Mouse (Mus musculus) bone marrow macrophage, adult 2 months (primary cell): ENCODE results near the gene Olfr1290. TPM values are rescaled to one million over a fixed set of nuclear protein-coding genes. Genes with fewer than 3 reads are reported as not detected.

Experiments
- H3K27ac ChIP-seq: 2 replicates; pipeline ENCODE4 v1.5.1; 2012; ENCODE audit warnings: low read depth, low read length; ENCODE audit not compliant: insufficient read depth
- H3K4me1 ChIP-seq: 2 replicates; pipeline ENCODE4 v1.6.1; 2012; ENCODE audit warnings: low read length; ENCODE audit not compliant: control insufficient read depth, insufficient read depth
- H3K4me3 ChIP-seq: 2 replicates; pipeline ENCODE4 v1.5.1; 2012; ENCODE audit warnings: mild to moderate bottlenecking, low read length, moderate library complexity; ENCODE audit not compliant: insufficient read depth
- CTCF ChIP-seq: IDR thresholded peaks from 2 replicates; pipeline ENCODE4 v1.5.1; 2012; ENCODE audit warnings: low read depth, mild to moderate bottlenecking, low read length, moderate library complexity
- POLR2A ChIP-seq: IDR thresholded peaks from 2 replicates; pipeline ENCODE4 v1.6.1; 2012; ENCODE audit warnings: mild to moderate bottlenecking, low read depth, low read length, borderline replicate concordance
- polyA plus RNA-seq: library from polyadenylated mRNA; stranded (reverse); fragments of >200 nt; gene quantifications from 2 replicates; pipeline ENCODE4 v1.2.4, GENCODE M21; 2012; ENCODE audit not compliant: missing spikeins, insufficient read depth, insufficient read length

The Olfr1290 gene
- polyA plus RNA-seq, result not detected in 2 replicates

- H3K4me3 ChIP-seq, result no peak within 1 kb of the TSS
- TF ChIP-seq POLR2A (no peak), CTCF (no peak)
- no peak within 1 kb of the TSS for H3K27ac ChIP-seq
- no peaks in the 10 kb centered on the region for H3K4me1 ChIP-seq
Measured at GRCm38 (mm10) chr2:111493729-111494128, at the start of gene Olfr1290. Gene Olfr1290 (minus strand): TSS chr2:111493829.

- H3K27ac ChIP-seq, result no peak within 1 kb of the TSS
- H3K4me3 ChIP-seq, result no peak within 1 kb of the TSS
- TF ChIP-seq POLR2A, result no peak
- no peak for TF ChIP-seq CTCF
- H3K4me1 ChIP-seq, result no peaks in the 10 kb centered on the region
Measured at GRCm38 (mm10) chr2:111540191-111540590, 46.6 kb upstream of the Olfr1290 start, which contains the start of gene Olfr1294. Gene Olfr1294 (minus strand): TSS chr2:111540291.

- H3K27ac ChIP-seq, result no peak within 1 kb of the TSS
- no peak within 1 kb of the TSS for H3K4me3 ChIP-seq
- H3K4me1 ChIP-seq, result no peaks in the 10 kb centered on the region
- TF ChIP-seq POLR2A, result no peak
Measured at GRCm38 (mm10) chr2:111524903-111525302, 31.3 kb upstream of the Olfr1290 start, which contains the start of gene Olfr1293-ps. Gene Olfr1293-ps (plus strand): TSS chr2:111525203.

GRCm38 (mm10) chr2:111517451-111517850, 23.8 kb upstream of the Olfr1290 start:
- Histone ChIP-seq H3K27ac (no peak overlapping the region), H3K4me3 (no peak overlapping the region), H3K4me1 (no peaks in the 10 kb centered on the region)
- TF ChIP-seq POLR2A (no peak), CTCF (no peak)

- H3K4me1 ChIP-seq, result no peaks in the 10 kb centered on the region
- H3K27ac ChIP-seq, result no peak within 1 kb of the TSS
- H3K4me3 ChIP-seq, result no peak within 1 kb of the TSS
- TF ChIP-seq POLR2A (no peak), CTCF (no peak)
Measured at GRCm38 (mm10) chr2:111496880-111497279, 3.3 kb upstream of the Olfr1290 start, which contains the start of gene Olfr1291-ps1. Gene Olfr1291-ps1 (plus strand): TSS chr2:111497180.

GRCm38 (mm10) chr2:111480519-111480918, 13.1 kb downstream of the Olfr1290 start, which contains the start of gene Olfr1289:
Gene Olfr1289 (plus strand): TSS chr2:111480819.
- H3K27ac ChIP-seq, result no peak within 1 kb of the TSS
- TF ChIP-seq CTCF (no peak), POLR2A (no peak)
- H3K4me1 ChIP-seq, result no peaks in the 10 kb centered on the region
- H3K4me3 ChIP-seq, result no peak within 1 kb of the TSS

- Histone ChIP-seq H3K27ac (no peak within 1 kb of the TSS), H3K4me1 (no peaks in the 10 kb centered on the region), H3K4me3 (no peak within 1 kb of the TSS)
- TF ChIP-seq CTCF (no peak), POLR2A (no peak)
Measured at GRCm38 (mm10) chr2:111473801-111474200, 19.8 kb downstream of the Olfr1290 start, which contains the start of gene Olfr1288. Gene Olfr1288 (plus strand): TSS chr2:111474101.

GRCm38 (mm10) chr2:111448842-111449241, 44.8 kb downstream of the Olfr1290 start, which contains the start of gene Olfr1287:
Gene Olfr1287 (plus strand): TSS chr2:111449142.
- TF ChIP-seq CTCF (no peak), POLR2A (no peak)
- H3K4me1 ChIP-seq, result no peaks in the 10 kb centered on the region
- no peak within 1 kb of the TSS for H3K4me3 ChIP-seq
- no peak within 1 kb of the TSS for H3K27ac ChIP-seq

Other genes with a start within 250 kb of the Olfr1290 start
- gene Olfr1276, start 239.3 kb downstream of the Olfr1290 start, polyA plus RNA-seq, result not detected in 2 replicates
- 0.13 TPM in 1 of 2 replicates, not detected in the other for gene Olfr1277, start 219.7 kb downstream of the Olfr1290 start, polyA plus RNA-seq
- not detected in 2 replicates for gene Olfr1278, start 203.7 kb downstream of the Olfr1290 start, polyA plus RNA-seq
- gene Olfr1279, start 193.2 kb downstream of the Olfr1290 start, polyA plus RNA-seq, result not detected in 2 replicates
- gene Olfr1280, start 179.8 kb downstream of the Olfr1290 start, polyA plus RNA-seq, result not detected in 2 replicates
- gene Olfr1281, start 167.3 kb downstream of the Olfr1290 start, polyA plus RNA-seq, result 0.16 TPM in 1 of 2 replicates, not detected in the other
- gene Olfr1282, start 157.8 kb downstream of the Olfr1290 start, polyA plus RNA-seq, result not detected in 2 replicates
- gene Olfr1283, start 127.0 kb downstream of the Olfr1290 start, polyA plus RNA-seq, result not detected in 2 replicates
- not detected in 2 replicates for gene Olfr1284, start 118.3 kb downstream of the Olfr1290 start, polyA plus RNA-seq
- gene Olfr1286, start 70.7 kb downstream of the Olfr1290 start, polyA plus RNA-seq, result not detected in 2 replicates
- gene Olfr1287, start 44.7 kb downstream of the Olfr1290 start, polyA plus RNA-seq, result not detected in 2 replicates
- gene Olfr1288, start 19.7 kb downstream of the Olfr1290 start, polyA plus RNA-seq, result not detected in 2 replicates
- gene Olfr1289, start 13.0 kb downstream of the Olfr1290 start, polyA plus RNA-seq, result not detected in 2 replicates
- not detected in 2 replicates for gene Olfr1291-ps1, start 3.4 kb upstream of the Olfr1290 start, polyA plus RNA-seq
- not detected in 2 replicates for gene Olfr1293-ps, start 31.4 kb upstream of the Olfr1290 start, polyA plus RNA-seq
- gene Olfr1294, start 46.5 kb upstream of the Olfr1290 start, polyA plus RNA-seq, result not detected in 2 replicates
- not detected in 2 replicates for gene Olfr1295, start 75.9 kb upstream of the Olfr1290 start, polyA plus RNA-seq
- gene Olfr1297, start 132.7 kb upstream of the Olfr1290 start, polyA plus RNA-seq, result 0.33 TPM in 1 of 2 replicates, not detected in the other
- not detected in 2 replicates for gene Olfr1298, start 155.4 kb upstream of the Olfr1290 start, polyA plus RNA-seq
- not detected in 2 replicates for gene Olfr1299, start 167.6 kb upstream of the Olfr1290 start, polyA plus RNA-seq